ENCODE assay signal across 8 mouse cellular contexts in the genomic region with DNA sequence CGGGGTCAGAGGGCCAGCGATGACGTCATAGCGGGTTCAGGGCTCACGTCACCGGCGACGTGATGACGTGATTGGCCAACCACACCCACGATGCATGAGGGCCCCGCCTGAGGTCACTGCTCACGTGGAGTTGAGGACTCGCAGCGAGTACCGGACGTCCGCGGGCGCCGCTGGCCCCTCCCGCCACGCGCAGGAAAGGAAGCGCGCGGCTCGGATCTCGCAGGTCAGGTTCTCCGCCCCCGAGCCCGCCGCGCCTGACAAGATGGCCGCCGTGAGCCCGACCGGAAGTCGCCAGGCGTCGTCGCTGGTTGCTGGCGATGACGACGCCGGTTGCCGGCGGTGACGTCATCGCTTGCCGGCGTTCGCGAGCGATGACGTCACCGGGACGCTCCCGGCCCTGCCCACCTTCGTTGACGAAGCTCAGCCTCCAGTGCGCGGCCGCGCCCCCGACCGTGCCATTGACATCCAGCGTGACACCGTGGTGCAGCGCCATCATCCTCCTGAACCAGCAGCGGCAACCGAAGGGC. TPM values are rescaled to one million over a fixed set of nuclear protein-coding genes. Genes with fewer than 3 reads are reported as not detected.
DNase-seq lines count a peak whose midpoint lies in the region; ATAC-seq lines count a peak whose summit lies in the region.

No protein-coding gene starts in this region.

- H3K27me3 ChIP-seq in forebrain, embryonic 13.5 days = 0 out of 2 replicates have a peak, but pooled peaks cover 2% of the 10 kb centered on the region
- H3K27me3 ChIP-seq in hindbrain, embryonic 14.5 days (ENCODE audit: control insufficient read depth, insufficient read depth, low read length) = no peaks in the 10 kb centered on the region

- peak overlapping the region; percentile 40; the same call in 1 of the 2 replicates for H3K9ac ChIP-seq in forebrain, embryonic 13.5 days
- peak overlapping the region; percentile 61 for H3K9ac ChIP-seq in hindbrain, embryonic 14.5 days

- peak; percentile 87 for DNase-seq in R1 (ENCODE audit: low read depth, low spot score)
- DNase-seq in c-Kit-positive CD71-negative TER-119-negative erythroid progenitor cells, embryonic 14.5 days (ENCODE audit: low read depth) = peak; percentile 58
- DNase-seq in hindbrain, embryonic 14.5 days (ENCODE audit: low spot score) = peak; percentile 87
- peak; percentile 72 for DNase-seq in left cerebral cortex, adult 11 months (ENCODE audit: low spot score)
- DNase-seq in lung, postnatal 25 days (ENCODE audit: low spot score) = peak; percentile 31
- peak; percentile 91 for DNase-seq in retina, postnatal 1 day
- peak; percentile 82 for DNase-seq in urinary bladder, postnatal 14 days (ENCODE audit: low spot score)

- peak overlapping the region; percentile 58 for H3K4me3 ChIP-seq in forebrain, embryonic 13.5 days
- peak overlapping the region; percentile 67 for H3K4me3 ChIP-seq in hindbrain, embryonic 14.5 days (replicated peaks; ENCODE audit: low read length)

- no peaks in the 10 kb centered on the region for H3K36me3 ChIP-seq in forebrain, embryonic 13.5 days (ENCODE audit: poor library complexity, severe bottlenecking)
- H3K36me3 ChIP-seq in hindbrain, embryonic 14.5 days (replicated peaks; ENCODE audit: control insufficient read depth, insufficient read depth) = no peaks in the 10 kb centered on the region

- peak; percentile 57 for ATAC-seq in forebrain, embryonic 13.5 days
- peak; percentile 56 for ATAC-seq in hindbrain, embryonic 14.5 days (ENCODE audit: low FRiP score)

- H3K4me1 ChIP-seq in forebrain, embryonic 13.5 days = peaks cover 3% of the 10 kb centered on the region; the same call in 1 of the 2 replicates
- no peaks in the 10 kb centered on the region for H3K4me1 ChIP-seq in hindbrain, embryonic 14.5 days (replicated peaks; ENCODE audit: control insufficient read depth, insufficient read depth, low read length)

- peak overlapping the region; percentile 85 for H3K27ac ChIP-seq in forebrain, embryonic 13.5 days
- peak overlapping the region; percentile 95 for H3K27ac ChIP-seq in hindbrain, embryonic 14.5 days

- WGBS in forebrain, embryonic 13.5 days = 3% methylated on average over 71 of the region's 71 CpGs
- 3% methylated on average over 70 of the region's 71 CpGs for WGBS in hindbrain, embryonic 14.5 days

- peaks cover 3% of the 10 kb centered on the region; the same call in 1 of the 2 replicates for H3K9me3 ChIP-seq in forebrain, embryonic 13.5 days (replicated peaks)
- no peaks in the 10 kb centered on the region for H3K9me3 ChIP-seq in hindbrain, embryonic 14.5 days (ENCODE audit: control insufficient read depth, low read length)

- peak overlapping the region; percentile 60 for H3K4me2 ChIP-seq in forebrain, embryonic 13.5 days
- H3K4me2 ChIP-seq in hindbrain, embryonic 14.5 days (replicated peaks) = peak overlapping the region; percentile 64

RNA-seq across cellular contexts. Expression of a gene that starts 1.8 kb away (rescaled TPM):
- polyA plus RNA-seq in forebrain, embryonic 13.5 days (2015; fragmentation: Nextera tagmentation; extraction: Ambion mirVana) = 20.4 and 25.2 TPM in 2 replicates
- 41.6 and 55.8 TPM in 2 replicates for polyA plus RNA-seq in hindbrain, embryonic 14.5 days (2014; fragmentation: Nextera tagmentation; extraction: Ambion mirVana)

RNA-seq across cellular contexts. Expression of a gene that starts 42.8 kb away (rescaled TPM):
- not detected in 2 replicates for polyA plus RNA-seq in forebrain, embryonic 13.5 days (2015; fragmentation: Nextera tagmentation; extraction: Ambion mirVana)
- not detected in 2 replicates for polyA plus RNA-seq in hindbrain, embryonic 14.5 days (2014; fragmentation: Nextera tagmentation; extraction: Ambion mirVana)

RNA-seq across cellular contexts. Expression of a gene that starts 50.4 kb away (rescaled TPM):
- polyA plus RNA-seq in forebrain, embryonic 13.5 days (2015; fragmentation: Nextera tagmentation; extraction: Ambion mirVana) = 0.20 TPM in 1 of 2 replicates, not detected in the other
- polyA plus RNA-seq in hindbrain, embryonic 14.5 days (2014; fragmentation: Nextera tagmentation; extraction: Ambion mirVana) = 0.13 and 0.33 TPM in 2 replicates

Comparison
In these comparisons a context has a peak if more than half of its experiments do, and no peak if none do; other contexts are left out.
1. Peak in every context shown above with its lines: DNase-seq, ATAC-seq, H3K4me3 ChIP-seq and H3K27ac ChIP-seq.
2. DNase-seq: peak in every context shown above with its lines; median percentile 91 in retina, postnatal 1 day; 87 in R1; 87 in hindbrain, embryonic 14.5 days; 82 in urinary bladder, postnatal 14 days; 72 in left cerebral cortex, adult 11 months; 58 in c-Kit-positive CD71-negative TER-119-negative erythroid progenitor cells, embryonic 14.5 days; 31 in lung, postnatal 25 days.